Mouse (Mus musculus) thymus, adult 2 months (tissue): ENCODE data around the gene Bcl10.

Source experiments
- CTCF ChIP-seq: fragments of 200-500 bp; IDR thresholded peaks from 2 replicates; pipeline ENCODE4 v1.5.1; 2012; ENCODE audit warnings: mild to moderate bottlenecking, control low read depth, low read length, moderate library complexity, borderline replicate concordance; ENCODE audit not compliant: control insufficient read depth, poor library complexity, insufficient read depth; ENCODE audit errors: extremely low read depth
- POLR2A ChIP-seq: fragments of 200-500 bp; IDR thresholded peaks from 2 replicates; pipeline ENCODE4 v1.6.1; 2012; ENCODE audit warnings: mild to moderate bottlenecking, low read length, control low read depth, moderate library complexity; ENCODE audit not compliant: control insufficient read depth, poor library complexity, insufficient read depth; ENCODE audit errors: extremely low read depth

DNA sequence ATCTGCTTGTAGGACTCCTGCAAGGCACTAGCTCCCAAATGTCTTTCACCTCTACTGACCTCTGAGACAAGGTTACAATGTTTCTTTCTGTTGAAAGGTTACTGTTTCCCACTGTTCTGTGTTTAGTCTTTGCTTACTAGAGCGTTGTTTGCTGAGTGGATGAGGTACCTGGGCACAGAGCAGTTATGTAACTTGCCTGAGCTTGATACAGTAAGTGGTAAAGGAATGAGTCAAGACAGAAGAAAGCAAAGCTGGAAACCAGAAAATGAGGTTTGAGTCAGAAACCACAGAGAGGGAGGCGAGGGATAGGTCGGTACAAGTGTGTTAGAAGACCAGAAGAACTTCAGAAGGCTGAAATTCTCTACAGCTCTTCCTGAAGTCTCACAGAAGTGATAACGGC is 5.8 kb upstream of the Bcl10 start:
- TF ChIP-seq POLR2A (no peak), CTCF (no peak)
